Mouse (Mus musculus) megakaryocyte-erythroid progenitor cell, adult 5 weeks (primary cell): Measurements from ENCODE around the gene Vmn1r56. TPM values are rescaled to one million over a fixed set of nuclear protein-coding genes. Genes with fewer than 3 reads are reported as not detected.

Experiments used
- polyA plus RNA-seq: library from polyadenylated mRNA; stranded (reverse); fragments of >175 nt; gene quantifications from 2 replicates; pipeline ENCODE4 v1.2.3, GENCODE M21; 2012

Vmn1r56 gene
- not detected in 2 replicates for polyA plus RNA-seq

DNA sequence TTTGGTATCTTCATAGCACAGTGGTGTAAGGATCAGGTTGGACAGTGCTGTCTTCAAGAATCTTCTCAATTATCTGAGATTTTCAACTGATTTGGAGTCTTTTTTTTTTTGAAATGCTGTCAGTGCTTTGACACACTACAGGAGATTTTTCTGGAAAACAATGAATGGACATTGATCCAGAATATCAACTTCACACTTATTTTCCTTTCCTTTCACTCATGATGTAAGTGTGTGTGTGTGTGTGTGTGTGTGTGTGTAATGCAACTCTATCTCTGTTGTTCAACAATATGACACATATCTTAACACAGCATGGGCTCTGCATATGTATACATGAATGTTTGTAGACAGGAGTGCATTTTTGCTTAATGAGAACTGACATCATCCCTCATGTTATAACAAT is at the start of gene Vmn1r56:
Gene Vmn1r56, minus strand, starts transcription at position 101 of the 400 bp plus-strand sequence.

DNA sequence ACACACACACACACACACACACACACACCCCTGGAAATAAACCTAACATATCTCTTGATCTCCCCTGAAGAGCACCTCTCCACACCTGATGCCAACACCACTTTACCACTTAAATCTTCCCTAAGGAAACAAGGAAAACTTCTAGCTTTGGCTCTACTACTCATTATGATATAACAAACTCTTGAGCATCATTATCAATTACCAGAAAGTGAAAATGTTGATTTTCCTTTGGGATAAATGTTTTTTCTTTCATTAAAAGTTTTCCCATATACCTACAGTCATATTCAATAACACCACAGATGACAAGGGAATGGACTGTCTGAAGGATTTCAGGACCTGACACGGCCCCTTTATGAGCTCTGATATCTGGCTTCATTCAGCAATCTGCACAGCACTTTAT is 21.6 kb upstream of the Vmn1r56 start, which contains the start of gene Vmn1r57:
Gene Vmn1r57, plus strand, starts transcription at position 301 of the 400 bp plus-strand sequence.

GRCm38 (mm10) chr7:5149570-5149969 is 47.0 kb downstream of the Vmn1r56 start, which contains the start of gene Vmn1r55:
Vmn1r55 (minus strand) TSS chr7:5149670.

Other genes starting within 250 kb of the Vmn1r56 start
- gene Sbk2, start 232.3 kb downstream of the Vmn1r56 start, polyA plus RNA-seq = 0.04 and 0.17 TPM in 2 replicates
- gene Sbk3, start 225.6 kb downstream of the Vmn1r56 start, polyA plus RNA-seq = not detected in 2 replicates
- 53.1 and 73.1 TPM in 2 replicates for gene Zfp579, start 200.6 kb downstream of the Vmn1r56 start, polyA plus RNA-seq
- 49.6 and 56.4 TPM in 2 replicates for gene Zfp524, start 182.3 kb downstream of the Vmn1r56 start, polyA plus RNA-seq
- 55.3 and 63.3 TPM in 2 replicates for gene Fiz1, start 182.1 kb downstream of the Vmn1r56 start, polyA plus RNA-seq
- not detected in 2 replicates for gene Gm44973, start 181.3 kb downstream of the Vmn1r56 start, polyA plus RNA-seq
- 75.2 and 76.9 TPM in 2 replicates for gene Zfp865, start 176.4 kb downstream of the Vmn1r56 start, polyA plus RNA-seq
- 0.83 and 1.2 TPM in 2 replicates for gene Ccdc106, start 176.2 kb downstream of the Vmn1r56 start, polyA plus RNA-seq
- not detected in 2 replicates for gene 4632433K11Rik, start 162.6 kb downstream of the Vmn1r56 start, polyA plus RNA-seq
- gene Zfp784, start 158.3 kb downstream of the Vmn1r56 start, polyA plus RNA-seq = 1.3 and 2.7 TPM in 2 replicates
- 36.3 and 49.1 TPM in 2 replicates for gene Zfp580, start 145.2 kb downstream of the Vmn1r56 start, polyA plus RNA-seq
- gene U2af2, start 134.6 kb downstream of the Vmn1r56 start, polyA plus RNA-seq = 486 and 623 TPM in 2 replicates
- 527 and 560 TPM in 2 replicates for gene Epn1, start 116.5 kb downstream of the Vmn1r56 start, polyA plus RNA-seq
- not detected in 2 replicates for gene Rfpl4, start 79.8 kb downstream of the Vmn1r56 start, polyA plus RNA-seq
- 0.11 TPM in 1 of 2 replicates, not detected in the other for gene Rasl2-9, start 70.8 kb downstream of the Vmn1r56 start, polyA plus RNA-seq
- not detected in 2 replicates for gene Vmn1r55, start 47.1 kb downstream of the Vmn1r56 start, polyA plus RNA-seq
- gene Vmn1r57, start 21.7 kb upstream of the Vmn1r56 start, polyA plus RNA-seq = not detected in 2 replicates
- not detected in 2 replicates for gene Gm5065, start 153.8 kb upstream of the Vmn1r56 start, polyA plus RNA-seq
- gene Nlrp2, start 154.3 kb upstream of the Vmn1r56 start, polyA plus RNA-seq = not detected in 2 replicates
- not detected in 2 replicates for gene Vmn1r58, start 216.6 kb upstream of the Vmn1r56 start, polyA plus RNA-seq